Mouse (Mus musculus) G1E (cell line): ENCODE results near the gene Foxn3.

Experiments used
- CTCF ChIP-seq: IDR thresholded peaks from 2 replicates; pipeline ENCODE4 v1.5.1; 2012; ENCODE audit warnings: low read depth, low read length, inconsistent platforms, mixed read lengths
- GATA1 ChIP-seq: IDR thresholded peaks from 2 replicates; pipeline ENCODE4 v1.6.1; 2012; ENCODE audit warnings: borderline replicate concordance, low read length, inconsistent platforms, mixed read lengths

DNA sequence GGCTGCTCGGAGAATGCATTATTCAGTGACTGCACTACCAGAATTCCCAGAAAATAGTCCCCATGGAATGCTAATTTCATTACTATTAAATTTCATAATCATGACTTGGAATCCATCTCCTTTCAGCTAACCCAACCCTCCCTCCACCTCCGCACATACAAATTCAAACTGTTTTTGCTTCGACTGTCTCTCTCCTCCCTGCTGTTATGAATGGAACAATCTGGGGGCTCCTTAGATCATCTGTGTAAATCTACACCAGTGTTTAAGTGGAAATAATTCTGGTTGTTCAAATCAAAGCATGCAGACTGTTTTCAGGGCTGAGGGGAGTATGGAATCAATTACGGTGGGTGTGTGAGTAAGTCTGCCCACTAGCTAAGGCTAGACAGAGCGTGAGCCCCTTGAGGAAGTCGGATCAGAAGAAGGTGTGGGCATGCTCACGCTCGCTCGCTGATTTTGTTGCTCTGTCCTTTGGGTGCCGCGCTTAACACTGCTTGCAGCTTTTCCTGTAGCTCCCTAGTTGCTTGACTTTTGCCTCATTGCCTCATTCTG, 254.8 kb downstream of the Foxn3 start:
- TF ChIP-seq CTCF (no peak), GATA1 (no peak)
